Mouse (Mus musculus) central nervous system, embryonic 11.5 days (tissue): ENCODE measurements around the gene Brat1. TPM values are rescaled to one million over a fixed set of nuclear protein-coding genes. Genes with fewer than 3 reads are reported as not detected.

Experiments used
- polyA plus RNA-seq: library from polyadenylated mRNA; depleted of rRNA; stranded (reverse); fragments of >200 nt; gene quantifications from 2 replicates; pipeline ENCODE4 v1.2.3, GENCODE M21; 2012; rRNA removed

The Brat1 gene
- polyA plus RNA-seq: 18.4 and 19.4 TPM in 2 replicates

DNA sequence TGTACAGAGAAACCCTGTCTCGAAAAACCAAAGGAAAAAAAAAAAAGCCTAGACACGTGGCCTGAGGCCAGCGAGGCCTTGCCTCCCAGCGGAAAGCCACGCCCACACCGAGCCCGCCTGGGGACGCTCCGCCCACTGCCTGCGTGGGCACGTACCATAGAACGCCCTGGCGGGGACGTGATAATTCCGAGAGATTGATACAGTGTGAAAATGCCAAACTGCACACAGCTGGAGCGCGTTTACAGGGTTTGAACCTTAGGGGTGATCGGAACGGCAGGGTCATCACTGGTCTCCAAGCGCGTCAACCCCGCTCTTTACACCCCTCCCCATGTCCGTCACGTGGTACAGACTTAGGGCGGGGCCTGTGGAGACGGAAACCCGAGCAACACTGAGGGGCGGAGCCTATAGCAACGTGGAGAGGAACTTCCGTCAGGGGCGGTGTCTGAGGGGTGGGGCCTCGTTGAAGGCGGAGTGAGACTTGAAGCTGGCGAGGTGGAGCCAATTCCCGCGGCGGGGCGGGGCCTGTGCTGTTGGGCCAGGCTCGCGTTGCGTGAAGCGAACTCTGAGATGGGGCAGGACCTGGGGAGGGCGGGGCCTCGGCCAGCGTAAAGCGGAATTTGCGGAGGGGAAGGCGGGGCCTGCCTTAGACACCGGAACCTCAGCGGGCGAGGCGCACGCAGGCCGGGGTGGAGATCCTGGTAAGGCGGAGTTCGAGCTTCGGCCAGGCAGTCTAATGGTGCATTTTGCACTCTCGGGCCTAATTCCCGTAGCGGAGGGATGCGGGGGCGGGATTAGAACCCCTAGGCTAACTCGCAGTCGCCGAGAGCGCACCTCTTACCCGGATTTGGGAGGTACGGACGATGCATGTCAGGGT lies at the start of gene Brat1:
TSS of gene Brat1 (plus strand) at position 634 of the 874 bp plus-strand sequence.

GRCm38 (mm10) chr5:140702103-140702513 lies 2.7 kb upstream of the Brat1 start, which contains the start of gene Iqce:
TSS of gene Iqce (minus strand) at chr5:140702378.

DNA sequence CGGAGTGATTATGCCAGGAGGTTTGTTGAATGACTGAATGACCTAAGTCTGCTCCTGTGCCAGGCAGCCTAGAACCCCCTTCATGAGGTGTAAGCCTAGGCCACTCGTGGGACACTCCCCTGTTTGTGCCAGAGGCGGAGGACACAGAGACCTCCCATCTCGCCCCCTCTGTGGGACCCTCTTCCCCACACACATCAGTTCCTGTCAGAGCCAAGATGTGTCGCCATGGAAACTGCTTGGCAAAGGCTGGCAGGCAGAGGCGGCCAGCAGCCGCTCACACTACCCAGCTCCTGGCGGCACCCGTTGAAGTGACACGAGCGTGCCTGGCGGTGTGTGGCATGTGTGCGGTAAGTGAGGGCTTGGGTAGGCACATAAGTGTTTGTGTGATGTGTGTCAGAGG lies 19.0 kb downstream of the Brat1 start, which contains the start of gene Amz1:
TSS of gene Amz1 (plus strand) at position 306 of the 400 bp plus-strand sequence.

Other genes starting within 250 kb of the Brat1 start
- 7.0 and 8.9 TPM in 2 replicates for gene Chst12, start 199.5 kb upstream of the Brat1 start, polyA plus RNA-seq
- gene Grifin, start 139.9 kb upstream of the Brat1 start, polyA plus RNA-seq: 0.24 and 0.31 TPM in 2 replicates
- gene Lfng, start 97.7 kb upstream of the Brat1 start, polyA plus RNA-seq: 53.1 and 54.0 TPM in 2 replicates
- 121 and 127 TPM in 2 replicates for gene Ttyh3, start 56.0 kb upstream of the Brat1 start, polyA plus RNA-seq
- gene Iqce, start 2.6 kb upstream of the Brat1 start, polyA plus RNA-seq: 31.4 and 34.4 TPM in 2 replicates
- 0.73 and 0.89 TPM in 2 replicates for gene Amz1, start 19.1 kb downstream of the Brat1 start, polyA plus RNA-seq
- 49.9 and 71.1 TPM in 2 replicates for gene Gna12, start 125.4 kb downstream of the Brat1 start, polyA plus RNA-seq